Mouse (Mus musculus) embryo, embryonic 9.5 days (tissue): ENCODE data around the gene Lyg2.

Experiments used
- DNase-seq: peaks from one replicate; pipeline ENCODE4 v3.0.0-alpha.2; 2017; ENCODE audit errors: extremely low spot score

The Lyg2 gene

GRCm38 (mm10) chr1:37883411-37883810 is 32.9 kb downstream of the Lyg2 start:
- no peak for DNase-seq

GRCm38 (mm10) chr1:37877736-37878460 is 38.4 kb downstream of the Lyg2 start:
- DNase-seq: no peak

GRCm38 (mm10) chr1:37873157-37873556 is 43.1 kb downstream of the Lyg2 start:
- no peak for DNase-seq

GRCm38 (mm10) chr1:37872131-37873067 is 43.9 kb downstream of the Lyg2 start:
- peak; percentile 84 for DNase-seq

- no peak for DNase-seq
These were observed 44.6 kb downstream of the Lyg2 start, which contains the start of gene Lipt1 for GRCm38 (mm10) chr1:37871704-37872103. TSS of gene Lipt1 (plus strand) at chr1:37871738.

- no peak for DNase-seq
These were observed 46.9 kb downstream of the Lyg2 start for GRCm38 (mm10) chr1:37869362-37869761.

- no peak for DNase-seq
These were observed 47.7 kb downstream of the Lyg2 start for GRCm38 (mm10) chr1:37868640-37869039.

GRCm38 (mm10) chr1:37867684-37868322 is 48.5 kb downstream of the Lyg2 start:
- DNase-seq: no peak

GRCm38 (mm10) chr1:37867056-37867455 is 49.2 kb downstream of the Lyg2 start:
- peak; percentile 33 for DNase-seq

GRCm38 (mm10) chr1:37866286-37866685 is 50.0 kb downstream of the Lyg2 start, which contains the start of gene Tsga10:
TSS of gene Tsga10 (minus strand) at chr1:37866429.
- DNase-seq: no peak

GRCm38 (mm10) chr1:37865401-37866215 is 50.7 kb downstream of the Lyg2 start:
- no peak for DNase-seq

- peak; percentile 99 for DNase-seq
These were observed 51.5 kb downstream of the Lyg2 start for GRCm38 (mm10) chr1:37864511-37865400.
